Mouse (Mus musculus) layer of hippocampus, postnatal 14 days (tissue): ENCODE measurements around the gene Skap1. TPM values are rescaled to one million over a fixed set of nuclear protein-coding genes. Genes with fewer than 3 reads are reported as not detected.

Source experiments
- DNase-seq, 2 experiments: peaks; one replicate each; pipeline ENCODE4 v3.0.0; 2021 to 2022; ENCODE audit warnings: low spot score in 2 of 2, mixed read lengths in 1 of 2
- total RNA-seq, 2 experiments: library from RNA; stranded (reverse); gene quantifications; 2 replicates each; pipeline ENCODE4 v1.2.3; 2021

Skap1 gene
- total RNA-seq, 2 experiments from 2014 or later = 0.78 to 1.5 TPM

DNA sequence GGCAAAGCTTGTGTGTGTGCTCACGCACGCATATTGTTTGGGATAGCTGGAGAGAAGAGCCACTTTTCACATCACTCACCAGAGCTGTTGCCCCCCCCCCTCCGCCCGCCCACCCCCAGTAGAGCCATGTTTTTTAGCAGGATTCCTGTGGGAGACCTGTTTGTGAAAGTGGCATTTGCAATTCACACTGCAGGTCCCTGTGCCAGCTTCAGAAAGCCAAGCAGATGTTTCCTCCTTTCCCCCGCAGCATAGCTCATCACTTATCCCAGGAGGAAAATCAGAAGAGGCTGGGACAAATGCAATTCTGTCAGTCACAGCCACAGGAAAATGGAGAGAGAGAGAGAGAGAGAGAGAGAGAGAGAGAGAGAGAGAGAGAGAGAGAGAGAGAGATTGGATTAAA is 155.2 kb downstream of the Skap1 start:
- DNase-seq = no peak

DNA sequence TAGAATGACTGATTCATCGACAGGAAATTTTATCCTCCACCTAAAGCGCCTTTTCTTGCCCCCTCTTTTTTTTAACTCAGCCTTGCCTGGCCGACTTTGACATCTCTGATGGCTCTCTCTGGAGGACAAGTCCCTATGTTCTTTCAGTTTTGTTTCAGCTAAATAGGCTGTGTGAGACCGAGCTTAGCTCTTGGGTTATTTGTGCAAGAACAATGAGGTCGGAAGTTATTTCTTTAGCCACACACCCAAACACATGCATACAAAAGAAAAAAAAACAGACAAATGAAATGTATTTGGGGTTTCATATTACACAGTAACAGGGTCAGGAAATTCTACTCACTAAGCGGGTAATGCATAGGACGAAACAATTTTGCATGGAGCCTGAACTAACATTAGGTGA is 155.6 kb downstream of the Skap1 start:
- no peak for DNase-seq

- no peak for DNase-seq
Measured at GRCm38 (mm10) chr11:96620660-96621059, 156.3 kb downstream of the Skap1 start.

DNA sequence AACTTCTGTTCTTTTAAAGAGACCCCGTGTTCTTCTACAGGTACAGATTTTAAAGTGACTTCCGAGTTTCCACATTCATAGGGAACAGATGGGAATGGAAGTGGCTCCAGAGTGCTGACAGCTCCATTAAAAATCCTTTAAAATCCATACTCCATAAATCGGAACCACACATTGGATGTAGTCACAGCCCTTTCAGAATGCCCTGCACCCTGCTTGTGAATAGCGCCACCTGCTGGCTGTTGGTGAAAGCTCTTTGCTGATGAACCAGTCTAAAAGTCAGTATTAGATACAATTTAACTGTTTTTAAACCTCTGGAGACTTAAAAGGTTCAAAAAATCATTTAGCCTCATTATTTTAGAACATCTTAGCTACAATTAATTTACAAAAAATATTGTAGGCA is 156.8 kb downstream of the Skap1 start:
- peak; percentile 64 to 70 for DNase-seq

DNA sequence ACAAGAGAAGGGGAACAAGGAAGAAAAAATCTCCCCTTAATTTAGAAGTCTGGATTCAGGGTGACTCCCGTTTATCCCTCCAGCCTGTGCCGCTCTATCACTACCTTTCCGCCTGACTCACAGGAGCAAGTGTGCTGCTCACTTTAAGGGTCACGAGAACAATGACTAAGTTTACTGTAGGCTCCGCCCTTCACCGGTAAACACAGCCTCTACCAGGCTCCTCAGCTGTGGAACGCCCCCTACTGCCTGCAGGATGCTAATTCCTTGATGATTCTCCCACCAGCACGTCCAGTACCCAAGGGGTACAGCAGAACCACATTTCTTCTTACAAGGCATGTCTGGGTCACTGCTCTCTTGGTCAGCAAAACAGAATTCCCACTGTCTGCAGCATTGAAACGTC is 158.4 kb downstream of the Skap1 start:
- DNase-seq = no peak

- DNase-seq = no peak
Measured at GRCm38 (mm10) chr11:96624436-96624835, 160.0 kb downstream of the Skap1 start.

- peak; percentile 15 to 44 for DNase-seq
Measured at GRCm38 (mm10) chr11:96629775-96630174, 165.4 kb downstream of the Skap1 start.

DNA sequence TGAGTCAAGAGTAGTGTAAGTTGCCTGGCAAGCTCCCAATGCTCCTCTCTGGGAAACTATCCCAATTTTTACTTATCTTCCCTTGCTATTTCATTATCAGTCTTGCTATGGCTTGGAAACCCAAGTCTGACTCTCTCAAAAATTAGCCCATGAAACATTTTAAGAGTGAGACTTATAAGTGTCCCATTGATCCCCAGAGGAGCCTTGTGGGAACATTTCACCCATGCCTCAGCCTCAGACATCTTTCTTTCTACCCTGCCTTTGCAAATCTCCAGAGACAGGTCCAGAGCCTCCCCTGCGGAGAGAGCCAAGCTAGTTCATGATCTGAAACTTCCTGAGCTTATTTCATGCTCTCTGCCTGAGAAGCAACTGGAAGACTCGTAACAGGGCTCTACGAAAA is 167.1 kb downstream of the Skap1 start:
- no peak for DNase-seq

- no peak for DNase-seq
Measured at GRCm38 (mm10) chr11:96637927-96638326, 173.5 kb downstream of the Skap1 start.

- DNase-seq = no peak
Measured at GRCm38 (mm10) chr11:96639805-96640204, 175.4 kb downstream of the Skap1 start.

DNA sequence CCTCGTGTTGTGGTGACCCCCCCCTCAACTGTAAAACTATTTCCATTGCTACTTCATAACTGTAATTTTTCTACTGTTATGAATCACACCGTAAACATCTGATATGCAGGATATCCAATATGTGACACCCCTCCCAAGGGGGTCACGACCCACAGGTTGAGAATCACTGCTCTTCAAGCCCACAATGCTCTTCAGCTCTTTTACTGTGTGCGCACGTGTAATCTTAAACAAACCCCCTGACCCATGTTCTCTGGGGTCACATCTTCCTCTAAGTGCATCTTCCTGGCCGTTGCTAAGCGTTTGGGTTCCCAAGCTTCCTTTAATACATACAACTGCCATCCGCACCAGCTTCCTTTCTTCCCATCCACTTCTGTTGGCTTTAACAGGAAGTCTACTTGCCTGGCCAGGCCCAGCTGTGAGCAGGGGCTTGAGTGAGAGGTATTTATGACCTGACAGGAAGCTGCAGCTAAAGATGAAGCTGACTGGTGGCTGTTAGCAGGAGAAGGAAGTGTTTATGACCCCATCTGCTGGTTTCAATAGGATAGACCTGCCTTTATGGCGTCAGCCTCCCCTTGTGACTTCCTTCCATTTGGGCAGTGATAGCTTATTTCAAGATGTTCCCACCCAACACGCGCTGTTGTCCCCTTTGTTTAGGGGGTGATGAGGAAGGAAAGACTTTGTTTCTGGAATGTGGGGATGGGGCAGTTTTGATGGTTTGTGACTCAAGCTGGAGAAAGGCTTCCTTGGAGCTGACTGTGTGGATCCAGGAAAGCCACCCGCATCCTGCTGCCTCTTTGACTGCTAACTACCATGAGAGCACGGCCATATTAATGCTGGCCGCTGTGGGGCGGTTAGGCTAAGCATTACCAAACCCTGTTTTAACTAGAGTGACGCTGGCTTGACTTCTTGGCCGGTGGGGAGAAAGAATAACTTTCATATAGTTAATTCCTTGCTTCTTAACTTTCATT is 178.1 kb downstream of the Skap1 start:
- DNase-seq = no peak

DNA sequence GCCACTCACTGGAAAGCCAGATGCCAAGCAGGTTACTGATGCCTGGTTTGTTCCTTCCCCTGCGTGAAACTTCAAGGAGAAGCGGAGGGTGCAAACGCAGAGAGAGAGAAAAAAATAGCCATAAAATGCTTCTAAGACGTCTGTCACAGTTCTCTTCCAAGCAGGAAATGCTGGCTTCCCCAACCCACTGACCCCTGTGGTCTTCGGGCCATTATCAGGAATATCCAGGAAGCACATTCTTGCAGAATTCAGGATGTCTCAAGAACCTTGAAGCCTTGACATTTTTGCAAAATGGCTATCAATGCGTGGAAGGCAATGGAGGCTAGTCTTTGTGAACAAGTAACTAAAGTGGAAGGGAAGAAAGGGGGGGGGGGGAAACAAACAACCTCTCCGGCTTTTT is 180.6 kb downstream of the Skap1 start:
- DNase-seq = no peak

DNA sequence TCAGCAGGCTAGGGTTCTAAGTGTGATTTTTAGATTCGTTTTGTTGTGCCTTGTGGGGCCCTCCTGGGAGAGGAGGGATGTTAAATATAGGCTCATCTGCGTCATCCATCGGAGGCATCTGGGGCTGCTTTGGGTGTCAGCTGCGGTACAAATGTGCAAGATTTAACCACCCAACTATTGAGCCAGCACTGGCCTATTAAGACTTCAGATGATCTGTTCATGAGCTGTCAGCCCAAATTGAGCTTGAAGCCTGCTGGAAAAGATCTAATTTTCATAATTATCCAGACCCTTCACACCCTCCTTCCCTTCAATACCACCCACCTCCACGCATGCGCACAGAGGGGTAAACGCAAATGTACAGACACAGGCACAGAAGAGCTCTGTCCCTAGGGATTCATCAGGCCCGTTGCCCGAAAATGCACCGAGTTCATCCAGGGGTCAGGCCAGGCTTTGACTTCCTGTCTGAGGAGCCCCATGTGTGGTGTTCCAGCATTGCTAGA is 181.2 kb downstream of the Skap1 start:
- peak; percentile 9 to 20 for DNase-seq

DNA sequence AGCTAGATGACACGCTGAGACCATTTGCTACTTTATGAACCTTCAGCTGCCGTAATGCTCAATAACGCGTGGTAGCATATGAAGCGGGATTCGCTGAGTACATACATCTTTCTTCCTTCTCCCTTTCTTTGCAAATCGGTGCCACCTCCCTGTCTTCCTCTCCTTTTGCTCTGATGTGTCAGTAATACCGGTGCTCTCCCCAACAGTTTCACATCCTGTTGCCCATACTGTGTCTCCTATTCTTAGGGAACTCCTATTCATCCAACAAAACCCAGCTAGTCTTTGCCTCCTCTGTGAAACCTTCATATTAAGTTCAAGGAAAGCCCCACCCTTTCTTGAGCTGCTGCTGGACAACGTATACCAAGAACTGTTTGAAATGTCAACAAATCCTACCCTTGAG is 187.5 kb downstream of the Skap1 start:
- DNase-seq = no peak

- no peak for DNase-seq
Measured at GRCm38 (mm10) chr11:96653867-96654266, 189.5 kb downstream of the Skap1 start.

DNA sequence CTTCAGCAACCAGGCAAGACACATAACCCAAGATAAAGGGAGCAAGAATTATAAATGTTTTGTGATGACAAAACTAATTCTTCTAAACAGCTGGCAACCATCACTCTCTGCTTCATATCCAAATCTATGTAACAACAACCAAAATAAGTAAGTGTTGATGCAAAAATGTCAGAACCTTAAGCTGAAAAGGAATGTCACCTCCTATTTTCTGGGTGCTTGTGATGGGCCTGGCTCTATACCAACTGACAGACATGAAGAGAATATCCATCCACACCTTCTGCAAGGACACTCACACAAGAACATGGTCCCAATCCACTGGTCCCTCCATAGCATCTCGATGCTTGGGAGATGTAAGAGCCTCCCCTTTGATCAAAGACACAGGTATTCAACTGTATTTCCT is 194.0 kb downstream of the Skap1 start:
- DNase-seq = no peak

DNA sequence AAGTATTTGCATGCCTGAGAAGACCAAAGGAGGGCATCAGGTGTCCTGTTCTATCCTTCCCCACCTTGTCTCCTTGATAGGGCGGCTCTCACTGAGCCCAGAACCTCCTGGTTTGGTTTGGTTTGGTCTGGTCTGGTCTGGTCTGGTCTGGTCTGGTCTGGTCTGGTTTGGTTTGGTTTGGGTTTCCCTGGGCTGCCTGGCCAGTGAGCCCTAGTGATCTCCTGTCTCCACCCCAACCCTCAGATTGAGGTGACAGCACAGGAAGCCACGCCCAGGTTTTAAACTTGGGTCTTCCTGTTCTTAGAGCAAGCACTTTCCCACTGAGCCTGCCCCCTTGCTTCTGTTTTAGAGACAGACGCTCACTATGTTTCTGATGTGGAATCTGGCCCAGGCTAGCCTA is 202.5 kb downstream of the Skap1 start:
- no peak for DNase-seq

DNA sequence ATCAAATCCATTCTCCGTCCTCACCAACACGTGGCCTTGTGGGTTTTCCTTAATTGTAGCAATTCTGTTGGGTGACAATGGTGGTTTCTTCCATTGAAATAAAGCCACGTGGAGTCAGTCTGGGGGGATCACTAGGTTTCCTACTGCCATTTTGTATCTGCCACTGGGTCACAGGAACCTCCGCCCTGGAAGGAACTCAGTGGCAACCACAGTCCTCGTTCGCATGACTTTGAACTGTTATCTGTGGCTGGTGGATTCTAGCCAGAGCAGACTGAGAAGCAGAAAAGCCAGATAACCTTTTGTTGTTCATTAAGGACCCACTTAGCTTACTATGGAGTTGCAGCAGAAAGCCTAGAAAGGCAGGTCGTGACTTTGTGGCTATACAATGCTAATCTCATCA is 204.0 kb downstream of the Skap1 start:
- no peak for DNase-seq

DNA sequence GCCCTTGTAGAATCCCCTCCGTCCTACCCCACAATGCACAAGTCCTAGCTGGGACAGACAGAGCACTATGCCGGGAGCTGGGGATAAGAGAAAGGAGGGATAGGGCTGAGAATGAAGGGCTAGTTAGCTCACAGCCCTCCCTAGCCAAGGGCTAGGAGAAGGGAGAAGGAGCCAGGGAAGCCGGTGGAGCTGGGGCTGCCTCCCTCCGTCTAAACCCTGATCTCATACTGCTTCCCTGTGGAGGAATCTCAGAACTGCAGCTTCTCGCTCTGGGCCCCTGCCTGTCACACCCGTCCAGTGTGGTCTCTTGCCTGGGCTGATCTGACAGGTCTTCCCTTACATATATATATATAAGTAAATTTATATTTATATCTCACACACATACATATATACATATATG is 209.4 kb downstream of the Skap1 start:
- peak; percentile 39 to 40 for DNase-seq

DNA sequence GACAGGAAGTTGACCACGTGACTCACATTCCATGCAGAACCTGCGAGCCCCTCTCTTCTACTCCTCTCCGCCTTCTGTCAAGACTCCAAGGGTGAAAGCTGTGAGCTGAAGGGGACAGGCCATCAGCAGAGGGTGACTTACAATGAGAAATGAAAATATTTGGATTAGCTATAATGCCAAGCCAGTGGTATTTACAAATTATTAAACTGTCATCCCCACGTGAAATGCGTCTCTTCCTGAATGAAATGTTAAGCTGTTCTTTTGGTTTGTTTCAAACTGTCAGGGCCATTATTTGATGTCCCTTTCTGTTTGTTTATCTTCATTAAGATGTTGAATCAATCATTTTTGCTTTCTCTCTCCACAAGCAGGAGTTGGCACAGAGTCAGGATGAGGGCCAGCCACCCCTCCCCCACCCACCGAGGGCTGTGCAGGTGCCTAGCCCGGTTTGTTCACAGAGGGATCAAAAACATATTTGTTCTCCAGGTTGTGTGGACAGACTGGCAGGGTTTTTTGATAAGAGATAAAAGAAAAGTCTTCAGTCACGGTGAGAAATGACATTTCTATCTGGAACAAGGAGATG is 210.5 kb downstream of the Skap1 start:
- DNase-seq = no peak

GRCm38 (mm10) chr11:96678026-96678425 is 213.6 kb downstream of the Skap1 start:
- DNase-seq = no peak

GRCm38 (mm10) chr11:96679026-96679425 is 214.6 kb downstream of the Skap1 start:
- no peak for DNase-seq
